Mouse (Mus musculus) hindbrain, embryonic 16.5 days (tissue): ENCODE data around the gene Ttc39a. TPM values are rescaled to one million over a fixed set of nuclear protein-coding genes. Genes with fewer than 3 reads are reported as not detected.

Source experiments
- ATAC-seq: fragments of 200-750 bp; cut with Nextera tagmentation; 2 replicates; pipeline ENCODE4 v1.8.0; 2017; ENCODE audit warnings: moderate TSS enrichment, moderate library complexity
- H3K27ac ChIP-seq: fragments of 300-500 bp; sonication (generic); 2 replicates; pipeline ENCODE4 v1.5.1; 2014; ENCODE audit warnings: low read depth, mild to moderate bottlenecking, control low read depth, low read length, moderate library complexity
- H3K27me3 ChIP-seq: fragments of 300-500 bp; sonication (generic); replicated peaks from 2 replicates; pipeline ENCODE4 v1.6.1; 2014; ENCODE audit warnings: low read length; ENCODE audit not compliant: control insufficient read depth, insufficient read depth
- H3K36me3 ChIP-seq: fragments of 300-500 bp; sonication (generic); 2 replicates; pipeline ENCODE4 v1.6.1; 2014; ENCODE audit warnings: mild to moderate bottlenecking, low read length, moderate library complexity, mixed read lengths; ENCODE audit not compliant: control insufficient read depth, insufficient read depth
- H3K4me1 ChIP-seq: fragments of 300-500 bp; sonication (generic); 2 replicates; pipeline ENCODE4 v1.6.1; 2014; ENCODE audit warnings: low read depth, low read length; ENCODE audit not compliant: control insufficient read depth, insufficient read depth
- H3K4me2 ChIP-seq: fragments of 300-500 bp; sonication (generic); 2 replicates; pipeline ENCODE4 v1.6.1; 2014; ENCODE audit warnings: mild to moderate bottlenecking, low read length, control low read depth, moderate library complexity
- H3K4me3 ChIP-seq: fragments of 300-500 bp; sonication (generic); 2 replicates; pipeline ENCODE4 v1.5.1; 2014; ENCODE audit warnings: mild to moderate bottlenecking, low read length, control low read depth, moderate library complexity
- H3K9ac ChIP-seq: fragments of 300-500 bp; sonication (generic); 2 replicates; pipeline ENCODE4 v1.6.1; 2014; ENCODE audit warnings: low read depth, mild to moderate bottlenecking, control low read depth, low read length, moderate library complexity
- H3K9me3 ChIP-seq: fragments of 300-500 bp; sonication (generic); 2 replicates; pipeline ENCODE4 v1.6.1; 2014; ENCODE audit warnings: mild to moderate bottlenecking, low read length, moderate library complexity; ENCODE audit not compliant: control insufficient read depth
- WGBS: fragments of 180-500 bp; shearing (Covaris S2); extraction: QIAGEN DNeasy Blood & Tissue Kit; methylation state at CpG from one replicate; pipeline ENCODE4 v1.1.7; 2014; 5-methylcytosine and 5-hydroxymethylcytosine counted together
- polyA plus RNA-seq: library from polyadenylated mRNA; unstranded; fragments of >200 nt; fragmentation: Nextera tagmentation; extraction: Ambion mirVana; gene quantifications from 2 replicates; pipeline ENCODE4 v1.2.1, GENCODE M21; 2015

The Ttc39a gene
- polyA plus RNA-seq, 1 experiment from 2014 or later: 5.0 TPM

- no peaks in the 10 kb centered on the region for H3K36me3 ChIP-seq
- no peak overlapping the region for H3K4me3 ChIP-seq
- H3K27me3 ChIP-seq: no peaks in the 10 kb centered on the region
- H3K9ac ChIP-seq: no peak overlapping the region
- 84% methylated on average over 4 of the region's 4 CpGs for WGBS
- ATAC-seq: no peak
- H3K4me1 ChIP-seq: no peaks in the 10 kb centered on the region
- H3K9me3 ChIP-seq: no peaks in the 10 kb centered on the region
- H3K4me2 ChIP-seq: no peak overlapping the region
- H3K27ac ChIP-seq: no peak overlapping the region
Measured at GRCm38 (mm10) chr4:109442649-109443048, 36.2 kb downstream of the Ttc39a start.

GRCm38 (mm10) chr4:109444471-109444870, 38.0 kb downstream of the Ttc39a start:
- Histone ChIP-seq H3K9me3 (no peaks in the 10 kb centered on the region), H3K9ac (no peak overlapping the region), H3K4me1 (no peaks in the 10 kb centered on the region), H3K4me2 (no peak overlapping the region), H3K27ac (no peak overlapping the region), H3K27me3 (no peaks in the 10 kb centered on the region), H3K4me3 (no peak overlapping the region), H3K36me3 (no peaks in the 10 kb centered on the region)
- 85% methylated on average over 6 of the region's 6 CpGs for WGBS
- no peak for ATAC-seq

- Histone ChIP-seq H3K9me3 (no peaks in the 10 kb centered on the region), H3K36me3 (no peaks in the 10 kb centered on the region), H3K4me2 (no peak overlapping the region), H3K27ac (no peak overlapping the region), H3K4me1 (no peaks in the 10 kb centered on the region), H3K9ac (no peak overlapping the region), H3K4me3 (no peak overlapping the region), H3K27me3 (no peaks in the 10 kb centered on the region)
- ATAC-seq: no peak
- WGBS: 56% methylated on average over 2 of the region's 2 CpGs
Measured at GRCm38 (mm10) chr4:109444951-109445350, 38.5 kb downstream of the Ttc39a start.

GRCm38 (mm10) chr4:109445397-109445796, 39.0 kb downstream of the Ttc39a start:
- Histone ChIP-seq H3K4me1 (no peaks in the 10 kb centered on the region), H3K27ac (no peak overlapping the region), H3K36me3 (no peaks in the 10 kb centered on the region), H3K9ac (no peak overlapping the region), H3K4me3 (no peak overlapping the region), H3K9me3 (no peaks in the 10 kb centered on the region), H3K4me2 (no peak overlapping the region), H3K27me3 (no peaks in the 10 kb centered on the region)
- WGBS: 86% methylated on average over 2 of the region's 2 CpGs
- no peak for ATAC-seq

- 81% methylated on average over 1 of the region's 1 CpGs for WGBS
- Histone ChIP-seq H3K4me3 (no peak overlapping the region), H3K4me2 (no peak overlapping the region), H3K27ac (no peak overlapping the region), H3K9me3 (no peaks in the 10 kb centered on the region), H3K36me3 (no peaks in the 10 kb centered on the region), H3K9ac (no peak overlapping the region), H3K27me3 (no peaks in the 10 kb centered on the region), H3K4me1 (no peaks in the 10 kb centered on the region)
- ATAC-seq: no peak
Measured at GRCm38 (mm10) chr4:109445956-109446355, 39.5 kb downstream of the Ttc39a start.

GRCm38 (mm10) chr4:109448531-109448930, 42.1 kb downstream of the Ttc39a start:
- no peak for ATAC-seq
- WGBS: 98% methylated on average over 2 of the region's 2 CpGs

GRCm38 (mm10) chr4:109456821-109457220, 50.4 kb downstream of the Ttc39a start:
- H3K36me3 ChIP-seq: peaks cover 3% of the 10 kb centered on the region; the same call in 1 of the 2 replicates
- no peak overlapping the region for H3K4me3 ChIP-seq
- H3K27ac ChIP-seq: no peak overlapping the region
- no peak for ATAC-seq
- H3K4me2 ChIP-seq: no peak overlapping the region
- WGBS: 90% methylated on average over 6 of the region's 6 CpGs
- no peaks in the 10 kb centered on the region for H3K27me3 ChIP-seq
- H3K4me1 ChIP-seq: no peaks in the 10 kb centered on the region
- no peak overlapping the region for H3K9ac ChIP-seq
- no peaks in the 10 kb centered on the region for H3K9me3 ChIP-seq

More at GRCm38 (mm10) chr4:109448531-109448930, 42.1 kb downstream of the Ttc39a start:
- Histone ChIP-seq H3K4me3 (no peak overlapping the region), H3K27me3 (no peaks in the 10 kb centered on the region), H3K36me3 (no peaks in the 10 kb centered on the region), H3K27ac (no peak overlapping the region), H3K9ac (no peak overlapping the region), H3K9me3 (no peaks in the 10 kb centered on the region), H3K4me1 (no peaks in the 10 kb centered on the region), H3K4me2 (no peak overlapping the region)

GRCm38 (mm10) chr4:109460421-109461179, 54.2 kb downstream of the Ttc39a start:
- no peaks in the 10 kb centered on the region for H3K36me3 ChIP-seq
- H3K4me3 ChIP-seq: no peak overlapping the region
- 78% methylated on average over 3 of the region's 3 CpGs for WGBS
- no peaks in the 10 kb centered on the region for H3K9me3 ChIP-seq
- H3K27ac ChIP-seq: no peak overlapping the region
- no peak for ATAC-seq
- no peaks in the 10 kb centered on the region for H3K4me1 ChIP-seq
- H3K4me2 ChIP-seq: no peak overlapping the region
- no peaks in the 10 kb centered on the region for H3K27me3 ChIP-seq
- no peak overlapping the region for H3K9ac ChIP-seq

- no peak overlapping the region for H3K4me3 ChIP-seq
- no peaks in the 10 kb centered on the region for H3K9me3 ChIP-seq
- no peaks in the 10 kb centered on the region for H3K4me1 ChIP-seq
- ATAC-seq: no peak
- H3K27ac ChIP-seq: no peak overlapping the region
- no peaks in the 10 kb centered on the region for H3K36me3 ChIP-seq
- H3K27me3 ChIP-seq: no peaks in the 10 kb centered on the region
- no peak overlapping the region for H3K4me2 ChIP-seq
- H3K9ac ChIP-seq: no peak overlapping the region
Measured at GRCm38 (mm10) chr4:109463892-109464291, 57.5 kb downstream of the Ttc39a start.
